Comparison of ENCODE assay signal across 13 mouse cellular contexts in genomic region chr17:43573624-43574073, GRCm38 (mm10). TPM values are rescaled to one million over a fixed set of nuclear protein-coding genes. Genes with fewer than 3 reads are reported as not detected.
DNase-seq lines count a peak whose midpoint lies in the region; ATAC-seq lines count a peak whose summit lies in the region.
"Had no signal": no experiment of that assay in that cellular context is flagged by ENCODE, and none has a peak within 500 bp of the region (broad histone marks: within the 10 kb centered on the region; RNA-seq: fewer than 3 reads in every experiment).

No protein-coding gene starts in this region.

- intact Hi-C loops in heart, postnatal 25 days (cut with DNase I), result no loop called here

- 13% methylated on average over 3 of the region's 3 CpGs for WGBS in neural tube, embryonic 11.5 days
- WGBS in hindbrain, embryonic 13.5 days, result 10% methylated on average over 3 of the region's 3 CpGs
- WGBS in kidney, embryonic 15.5 days, result 26% methylated on average over 3 of the region's 3 CpGs

- H3K27ac ChIP-seq in neural tube, embryonic 11.5 days (ENCODE audit: low read depth, low read length), result no peak overlapping the region
- peak overlapping the region; percentile 36; the same call in 1 of the 2 replicates for H3K27ac ChIP-seq in hindbrain, embryonic 13.5 days
- no peak overlapping the region for H3K27ac ChIP-seq in kidney, embryonic 15.5 days
- H3K27ac ChIP-seq: limb, embryonic 10.5 days had no signal

- H3K4me1 ChIP-seq in neural tube, embryonic 11.5 days (ENCODE audit: control insufficient read depth, insufficient read depth, low read length), result no peaks in the 10 kb centered on the region
- peaks cover 11% of the 10 kb centered on the region for H3K4me1 ChIP-seq in hindbrain, embryonic 13.5 days (replicated peaks)
- H3K4me1 ChIP-seq in kidney, embryonic 15.5 days, result peaks cover 23% of the 10 kb centered on the region

- H3K27me3 ChIP-seq in neural tube, embryonic 11.5 days (ENCODE audit: control insufficient read depth, insufficient read depth, low read length), result no peaks in the 10 kb centered on the region
- no peaks in the 10 kb centered on the region for H3K27me3 ChIP-seq in hindbrain, embryonic 13.5 days
- no peaks in the 10 kb centered on the region for H3K27me3 ChIP-seq in kidney, embryonic 15.5 days

- H3K4me3 ChIP-seq in neural tube, embryonic 11.5 days (ENCODE audit: low read depth, low read length), result no peak overlapping the region
- no peak overlapping the region for H3K4me3 ChIP-seq in hindbrain, embryonic 13.5 days
- H3K4me3 ChIP-seq in kidney, embryonic 15.5 days (replicated peaks), result no peak overlapping the region
- H3K4me3 ChIP-seq: limb, embryonic 10.5 days had no signal

- no peak overlapping the region for H3K9ac ChIP-seq in neural tube, embryonic 11.5 days (ENCODE audit: low read length)
- no peak overlapping the region for H3K9ac ChIP-seq in hindbrain, embryonic 13.5 days
- no peak overlapping the region for H3K9ac ChIP-seq in kidney, embryonic 15.5 days

- peak; percentile 17 to 42 for DNase-seq in heart, adult 9 months (ENCODE audit: low spot score in 2 of 2)
- DNase-seq in heart, postnatal 25 days (ENCODE audit: low spot score), result no peak
- peak; percentile 52 for DNase-seq in neural tube, embryonic 11.5 days (ENCODE audit: low spot score)
- DNase-seq in neural tube, embryonic 10.5 days (ENCODE audit: extremely low spot score, low spot score), result no peak
- DNase-seq in thymus, postnatal 36 days, result no peak
- DNase-seq in left cerebral cortex, adult 9 months (ENCODE audit: low spot score in 2 of 2), result no peak
- DNase-seq: cerebellum, postnatal 14 days had no signal

- H3K36me3 ChIP-seq in neural tube, embryonic 11.5 days (ENCODE audit: control insufficient read depth, insufficient read depth, low read length), result no peaks in the 10 kb centered on the region
- no peaks in the 10 kb centered on the region for H3K36me3 ChIP-seq in hindbrain, embryonic 13.5 days
- no peaks in the 10 kb centered on the region for H3K36me3 ChIP-seq in kidney, embryonic 15.5 days
- H3K36me3 ChIP-seq: limb, embryonic 10.5 days had no signal

- no peaks in the 10 kb centered on the region for H3K9me3 ChIP-seq in neural tube, embryonic 11.5 days (ENCODE audit: control insufficient read depth, low read length)
- no peaks in the 10 kb centered on the region for H3K9me3 ChIP-seq in hindbrain, embryonic 13.5 days
- no peaks in the 10 kb centered on the region for H3K9me3 ChIP-seq in kidney, embryonic 15.5 days (replicated peaks)
- H3K9me3 ChIP-seq: limb, embryonic 10.5 days had no signal

- no peak for ATAC-seq in neural tube, embryonic 11.5 days (ENCODE audit: insufficient read depth, low FRiP score, low TSS enrichment)
- ATAC-seq in hindbrain, embryonic 13.5 days (ENCODE audit: low FRiP score), result 0 out of 2 replicates have a peak, but pooled peaks have one; percentile 11
- no peak for ATAC-seq in kidney, embryonic 15.5 days (replicated peaks; ENCODE audit: low FRiP score)
- ATAC-seq: intestine, postnatal 0 days had no signal

- no peak overlapping the region for H3K4me2 ChIP-seq in neural tube, embryonic 11.5 days (ENCODE audit: low read depth)
- no peak overlapping the region for H3K4me2 ChIP-seq in hindbrain, embryonic 13.5 days
- H3K4me2 ChIP-seq in kidney, embryonic 15.5 days, result no peak overlapping the region

RNA-seq across cellular contexts. Expression of gene Pla2g7, which starts 5.8 kb away (rescaled TPM):
- 1 to 10 TPM; 5.9 to 6.2 TPM for total RNA-seq in heart, postnatal 25 days (2021)
- 6.6 and 7.9 TPM in 2 replicates for polyA plus RNA-seq in neural tube, embryonic 11.5 days (2014; fragmentation: Nextera tagmentation; extraction: Ambion mirVana)
- polyA plus RNA-seq in hindbrain, embryonic 13.5 days (2015; fragmentation: Nextera tagmentation; extraction: Ambion mirVana), result 49.4 and 61.3 TPM in 2 replicates
- polyA plus RNA-seq in kidney, embryonic 15.5 days (2015; fragmentation: Nextera tagmentation; extraction: Ambion mirVana), result 66.6 and 67.2 TPM in 2 replicates

RNA-seq across cellular contexts. Expression of gene Ankrd66, which starts 30.2 kb away (rescaled TPM):
- not detected for total RNA-seq in heart, postnatal 25 days (2021)
- polyA plus RNA-seq in neural tube, embryonic 11.5 days (2014; fragmentation: Nextera tagmentation; extraction: Ambion mirVana), result 0.19 and 0.24 TPM in 2 replicates
- polyA plus RNA-seq in hindbrain, embryonic 13.5 days (2015; fragmentation: Nextera tagmentation; extraction: Ambion mirVana), result 1.0 and 2.3 TPM in 2 replicates
- polyA plus RNA-seq in kidney, embryonic 15.5 days (2015; fragmentation: Nextera tagmentation; extraction: Ambion mirVana), result 0.17 and 0.47 TPM in 2 replicates
- polyA plus RNA-seq: stomach, embryonic 16.5 days had no signal

RNA-seq across cellular contexts. Expression of gene Tdrd6, which starts 56.5 kb away (rescaled TPM):
- total RNA-seq in heart, postnatal 25 days (2021), result not detected
- 0.04 and 0.21 TPM in 2 replicates for polyA plus RNA-seq in neural tube, embryonic 11.5 days (2014; fragmentation: Nextera tagmentation; extraction: Ambion mirVana)
- polyA plus RNA-seq in hindbrain, embryonic 13.5 days (2015; fragmentation: Nextera tagmentation; extraction: Ambion mirVana), result 0.10 and 0.75 TPM in 2 replicates
- polyA plus RNA-seq in kidney, embryonic 15.5 days (2015; fragmentation: Nextera tagmentation; extraction: Ambion mirVana), result 0.03 TPM in 1 of 2 replicates, not detected in the other
- total RNA-seq: heart, adult 18-20 months had no signal
- polyA plus RNA-seq: limb, embryonic 10.5 days had no signal

Comparison
In these comparisons a context has a peak if more than half of its experiments do, and no peak if none do; other contexts are left out.
1. DNase-seq: peak in heart, adult 9 months (2 of 2) and neural tube, embryonic 11.5 days (single experiment); none in heart, postnatal 25 days (single experiment), neural tube, embryonic 10.5 days (single experiment), thymus, postnatal 36 days (0 of 2) and left cerebral cortex, adult 9 months (0 of 2).